Mouse (Mus musculus): ENCODE measurements around the gene Creb3l2.

Gene Creb3l2

DNA sequence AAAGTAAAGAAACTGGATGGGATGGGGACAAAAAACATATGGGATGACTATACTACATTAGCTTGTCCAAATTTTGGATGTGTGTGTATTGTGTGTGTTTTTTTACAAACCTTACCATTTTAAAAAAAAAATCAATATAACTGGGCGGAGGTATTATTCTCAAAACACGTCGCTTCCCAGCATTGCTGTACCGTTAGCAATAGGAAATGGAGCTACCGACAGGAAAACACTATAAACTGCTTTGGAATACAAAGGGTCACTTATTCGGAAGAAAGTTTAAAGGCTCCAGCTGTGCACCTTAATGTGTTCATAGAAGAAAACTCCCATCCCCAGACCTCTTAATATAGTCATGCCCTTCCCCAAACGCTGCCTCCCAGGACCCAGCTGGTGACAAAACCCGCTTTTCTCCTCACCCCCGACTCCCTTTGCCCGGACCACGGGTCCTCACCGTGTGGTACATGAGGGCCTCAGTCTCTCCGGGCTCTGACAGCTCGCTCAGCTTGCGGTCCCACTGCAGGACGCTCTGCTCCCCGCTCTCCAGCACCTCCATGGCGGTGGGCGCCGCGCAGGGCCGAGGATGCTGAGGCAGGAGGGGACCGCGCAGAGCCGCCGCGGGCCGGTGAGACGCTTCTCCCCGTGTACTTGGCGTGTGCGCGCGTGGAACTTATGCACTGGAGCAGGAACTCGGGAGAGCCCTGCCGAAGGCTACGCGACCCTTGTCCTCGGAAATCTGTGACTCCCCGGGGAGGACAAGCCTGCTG, 515 bp downstream of the Creb3l2 start:
- peak; percentile 65 for DNase-seq (ENCODE audit: low read depth, low spot score)

DNA sequence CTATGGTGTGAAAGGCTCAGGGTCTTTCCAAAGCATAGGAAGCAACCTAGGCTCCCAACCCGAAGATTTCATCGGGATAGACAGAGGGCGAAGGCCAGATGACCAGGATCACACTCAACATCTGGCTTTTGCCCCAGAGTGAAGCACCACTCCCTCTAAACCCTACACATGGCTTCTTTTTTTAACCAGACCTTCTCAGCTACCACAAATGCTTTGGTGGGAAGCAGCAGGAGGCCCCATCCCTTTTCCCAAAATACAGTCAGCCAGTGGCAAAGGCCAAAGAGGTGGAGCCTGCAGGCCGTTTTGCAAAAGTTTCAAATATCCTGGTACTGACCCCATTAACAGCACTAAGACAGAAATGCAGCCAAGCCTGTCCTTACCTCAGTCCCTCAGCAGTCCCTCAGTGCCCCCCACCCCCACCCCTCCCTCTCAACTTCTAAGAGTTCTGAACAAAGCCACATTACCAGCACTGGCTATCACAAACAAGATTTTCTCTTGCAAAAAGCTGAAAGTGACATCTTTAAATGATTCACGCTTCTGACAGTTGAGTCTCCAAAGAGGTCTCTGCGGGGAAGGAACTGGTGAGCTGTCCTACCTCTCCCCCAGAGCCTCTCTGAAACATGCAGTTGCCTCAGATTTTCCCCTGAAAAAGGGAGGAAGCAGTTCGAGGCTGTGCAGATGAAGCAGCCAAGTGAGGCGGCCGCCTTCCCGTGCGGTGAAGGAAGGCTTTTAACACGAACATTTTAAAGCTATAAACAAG, 1.3 kb downstream of the Creb3l2 start:
- peak; percentile 43 for DNase-seq (ENCODE audit: low read depth, low spot score)

DNA sequence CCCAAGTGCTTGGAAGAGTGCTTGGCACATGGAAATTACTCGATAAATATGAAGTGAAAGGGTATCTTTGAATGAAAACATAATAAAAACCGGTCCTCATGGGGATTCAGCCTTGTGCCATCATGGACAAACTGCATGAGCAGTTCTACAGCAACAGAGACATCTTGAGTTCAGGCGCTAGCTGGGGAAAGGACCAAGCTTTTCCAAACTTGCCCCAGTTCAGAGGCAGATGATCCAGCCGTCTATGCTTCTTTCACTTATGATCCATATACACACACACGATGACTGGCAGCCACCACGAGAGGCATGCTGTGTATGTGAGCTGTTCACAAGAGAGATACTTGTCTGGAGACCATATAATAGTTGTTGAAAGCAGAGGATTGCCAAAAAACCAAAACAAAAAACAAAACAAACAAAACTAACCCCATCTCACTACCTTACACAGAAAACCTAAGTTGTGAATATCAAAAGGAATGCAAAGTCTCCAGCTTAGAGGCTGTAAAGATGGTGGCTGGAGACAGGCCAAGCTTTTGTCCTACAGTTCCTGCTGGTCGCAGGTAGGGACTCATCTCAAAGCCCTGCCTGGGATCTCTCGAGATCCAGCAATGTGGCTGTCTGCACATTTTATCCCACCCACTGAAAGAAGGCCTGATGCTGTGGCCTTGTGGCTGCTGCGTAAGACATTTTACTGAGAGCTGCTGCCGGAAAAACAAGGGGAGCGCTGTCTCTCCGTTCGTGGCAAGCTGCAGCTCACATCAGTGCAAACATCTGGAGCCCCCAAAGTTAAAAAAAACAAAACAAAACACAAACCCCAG, 2.1 kb downstream of the Creb3l2 start:
- DNase-seq (ENCODE audit: low read depth, low spot score), result no peak

DNA sequence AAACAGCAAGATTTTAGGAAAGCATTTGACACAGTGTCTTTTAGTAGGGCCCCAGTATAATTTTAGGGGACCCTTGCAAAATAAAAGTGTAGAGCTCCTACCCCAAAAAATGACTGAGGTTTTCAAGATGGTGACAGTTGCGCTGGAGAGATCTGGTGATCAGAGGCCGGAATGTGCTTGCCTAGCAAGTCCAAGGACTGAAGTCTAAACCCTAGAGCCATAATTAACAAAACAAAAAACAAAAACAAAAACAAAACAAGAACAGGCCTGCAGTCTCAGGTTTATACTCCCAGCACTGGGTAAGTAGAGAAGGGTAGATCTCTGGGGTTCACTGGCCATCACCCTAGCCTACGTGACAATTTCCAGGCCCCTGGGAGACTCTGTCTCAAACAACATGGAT, 3.4 kb downstream of the Creb3l2 start:
- no peak for DNase-seq (ENCODE audit: low read depth, low spot score)

DNA sequence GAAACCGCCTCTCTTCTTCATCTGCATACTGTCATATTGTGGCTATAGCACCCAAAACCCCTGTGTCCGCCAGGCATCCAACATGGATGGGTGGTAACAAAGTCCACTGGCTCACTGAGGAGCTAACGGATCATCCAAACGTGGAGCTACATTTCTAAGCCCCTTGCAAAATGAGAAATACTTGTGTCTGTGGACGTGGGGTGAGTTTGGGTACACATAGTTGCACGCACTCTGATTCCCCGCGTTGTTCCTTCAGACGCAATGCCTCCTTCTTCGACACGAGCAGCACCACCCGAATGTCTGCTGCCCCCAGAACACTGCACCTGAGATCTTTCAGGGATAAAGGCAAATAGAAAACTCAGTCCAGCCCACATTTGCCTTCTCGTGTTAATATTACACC, 4.9 kb downstream of the Creb3l2 start:
- DNase-seq (ENCODE audit: low read depth, low spot score), result no peak

DNA sequence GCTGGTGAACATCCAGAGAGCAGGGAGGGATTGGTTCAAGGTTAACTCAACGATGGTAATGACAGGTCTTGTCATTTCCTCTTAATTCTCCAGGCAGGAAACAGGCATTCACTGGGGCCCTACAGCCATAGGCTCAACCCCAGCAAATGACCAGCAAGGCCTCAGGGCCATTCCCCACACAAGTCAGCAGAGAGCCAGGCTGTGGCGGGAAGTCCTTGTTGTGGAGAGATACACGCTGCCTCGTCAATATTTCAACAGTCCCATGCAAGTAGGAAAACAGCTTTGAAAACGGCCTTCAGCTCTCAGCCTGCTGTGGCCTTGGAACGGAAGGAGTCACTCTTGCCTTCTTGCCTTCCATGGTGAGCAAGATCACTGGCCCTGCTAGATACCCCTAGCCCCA, 6.6 kb downstream of the Creb3l2 start:
- no peak for DNase-seq (ENCODE audit: low read depth, low spot score)

DNA sequence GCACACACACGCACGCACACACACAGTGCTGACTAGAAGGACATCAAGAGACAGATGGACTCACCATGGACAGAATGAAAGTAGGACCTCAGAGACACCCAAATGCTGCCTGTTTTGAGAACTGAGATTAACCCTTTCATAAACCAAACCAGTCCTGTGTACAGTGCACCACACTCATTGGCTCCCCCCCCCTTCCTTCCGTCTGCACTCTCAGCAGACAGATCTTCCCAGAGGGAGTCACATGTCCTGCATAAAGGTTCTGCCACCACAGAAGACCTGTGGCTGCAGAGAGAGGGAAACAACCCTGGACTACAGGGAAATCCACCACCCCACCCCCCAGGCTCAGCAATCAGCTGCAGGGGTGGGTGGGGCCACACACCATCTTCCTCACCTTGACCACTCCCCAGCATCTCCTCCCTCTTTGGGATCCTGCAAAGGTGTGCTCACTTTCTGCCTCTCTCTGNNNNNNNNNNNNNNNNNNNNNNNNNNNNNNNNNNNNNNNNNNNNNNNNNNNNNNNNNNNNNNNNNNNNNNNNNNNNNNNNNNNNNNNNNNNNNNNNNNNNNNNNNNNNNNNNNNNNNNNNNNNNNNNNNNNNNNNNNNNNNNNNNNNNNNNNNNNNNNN, 12.0 kb downstream of the Creb3l2 start:
- no peak for DNase-seq (ENCODE audit: low read depth, low spot score)

DNA sequence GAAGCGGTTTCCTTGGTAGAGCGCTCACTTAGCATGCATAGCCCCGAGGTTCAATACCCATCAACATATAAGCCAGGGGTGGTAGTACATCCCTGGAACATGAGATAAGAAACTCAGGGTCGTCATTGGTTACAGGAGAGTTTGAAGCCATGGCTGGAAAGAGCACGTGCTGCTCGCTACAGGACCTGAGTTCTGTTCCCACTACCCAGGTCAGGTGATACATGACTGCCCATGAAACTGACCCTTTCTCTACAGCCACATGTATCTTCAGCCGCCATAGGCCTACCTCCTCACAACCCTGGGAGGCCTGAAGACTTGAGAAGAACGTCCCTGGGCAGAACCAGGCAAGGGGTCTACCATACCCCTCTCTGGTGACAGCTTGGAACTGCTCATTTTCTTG, 13.0 kb downstream of the Creb3l2 start:
- no peak for DNase-seq (ENCODE audit: low read depth, low spot score)

DNA sequence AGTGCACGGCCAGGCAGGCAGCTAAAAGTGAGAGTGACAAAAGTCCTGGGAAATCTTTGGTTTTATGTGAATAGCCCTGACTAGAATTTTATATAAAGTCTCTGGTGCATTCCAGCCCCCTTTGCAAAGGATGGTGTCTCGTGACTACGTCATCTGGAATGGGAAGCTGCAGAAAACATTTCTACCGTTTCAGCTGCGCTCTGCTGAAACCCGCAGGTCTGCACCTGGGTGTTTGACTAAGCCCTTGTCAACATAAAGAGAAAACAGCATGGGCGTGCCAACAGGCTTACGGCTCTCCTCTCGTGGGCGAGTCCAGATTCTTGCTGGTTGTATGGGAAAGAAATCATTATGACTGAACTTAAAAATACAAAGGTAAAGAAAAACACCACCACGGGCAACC, 13.9 kb downstream of the Creb3l2 start:
- no peak for DNase-seq (ENCODE audit: low read depth, low spot score)

DNA sequence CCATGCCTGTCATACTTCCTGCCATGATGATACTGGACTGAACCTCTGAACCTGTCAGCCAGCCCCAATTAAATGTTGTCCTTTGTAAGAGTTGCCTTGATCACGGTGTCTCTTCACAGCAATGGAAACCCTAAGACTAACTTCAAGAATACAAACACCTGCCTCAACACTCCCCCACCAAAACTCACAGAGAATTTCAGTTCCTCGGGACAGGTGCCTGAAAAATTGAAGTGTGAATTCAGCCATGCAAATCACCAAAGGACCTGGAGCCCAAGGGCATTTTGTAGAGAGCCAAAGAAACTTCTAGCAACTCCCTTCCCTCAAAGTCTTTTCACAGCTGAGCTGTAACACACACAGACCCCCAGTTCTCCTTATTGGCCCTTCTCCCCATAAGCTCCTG, 15.3 kb downstream of the Creb3l2 start:
- DNase-seq (ENCODE audit: low read depth, low spot score), result no peak

DNA sequence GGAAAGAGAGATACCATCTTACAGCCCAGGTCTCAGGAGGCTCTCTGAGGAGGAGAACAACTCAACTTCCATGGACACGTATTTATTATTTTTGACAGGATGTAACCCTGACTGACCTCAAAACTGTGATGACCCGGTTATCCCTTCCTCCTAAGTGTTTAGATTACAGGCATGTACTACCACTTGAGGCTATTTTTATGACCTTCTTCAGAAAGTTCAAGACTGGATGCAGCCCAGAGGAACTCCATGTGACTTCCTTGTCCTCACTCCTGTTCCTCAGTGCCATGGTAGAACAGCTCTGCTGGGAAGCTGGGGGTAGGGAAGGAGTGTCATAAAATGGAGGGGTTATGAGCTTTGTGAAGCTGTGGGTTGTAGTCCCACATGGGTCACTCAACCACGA, 16.1 kb downstream of the Creb3l2 start:
- no peak for DNase-seq (ENCODE audit: low read depth, low spot score)

DNA sequence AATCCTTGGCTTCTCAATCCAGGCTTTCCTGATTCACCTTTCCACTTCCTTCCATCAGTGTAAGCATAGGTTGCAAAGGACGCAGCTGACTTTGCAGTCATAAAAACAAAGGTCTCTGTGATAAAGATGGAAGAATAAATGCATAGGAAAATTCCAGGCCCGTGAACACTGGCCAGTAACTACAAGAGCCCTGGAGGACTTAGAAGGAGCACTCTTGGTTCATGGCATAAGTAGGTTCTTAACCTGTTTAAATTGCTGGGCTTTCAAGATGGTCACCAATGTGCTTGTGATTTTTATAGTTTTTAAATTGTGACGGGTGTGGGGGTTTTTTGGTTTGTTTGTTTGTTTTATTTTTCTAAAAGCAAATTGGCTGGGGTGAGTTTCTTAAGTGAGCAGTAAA, 16.9 kb downstream of the Creb3l2 start:
- DNase-seq (ENCODE audit: low read depth, low spot score), result no peak

DNA sequence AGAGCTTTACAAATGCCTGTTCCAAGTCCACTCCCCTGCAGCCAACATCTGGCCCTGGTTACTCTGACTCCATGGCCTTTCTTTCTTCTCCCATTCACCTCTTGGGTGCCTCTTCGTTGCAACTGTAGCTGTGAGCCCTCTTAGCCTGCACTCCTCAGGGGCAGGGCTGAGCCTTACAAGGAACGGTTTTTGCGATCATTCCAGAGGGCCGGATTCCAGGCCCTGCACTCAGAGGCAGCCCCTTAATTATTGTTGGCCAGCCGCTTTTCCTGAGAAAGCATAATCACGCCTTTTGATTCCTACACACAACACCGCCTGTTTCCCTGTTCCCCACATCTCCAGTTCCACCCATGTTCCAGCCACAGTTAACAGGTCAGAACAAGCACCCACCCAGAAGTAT, 17.6 kb downstream of the Creb3l2 start:
- DNase-seq (ENCODE audit: low read depth, low spot score), result no peak

DNA sequence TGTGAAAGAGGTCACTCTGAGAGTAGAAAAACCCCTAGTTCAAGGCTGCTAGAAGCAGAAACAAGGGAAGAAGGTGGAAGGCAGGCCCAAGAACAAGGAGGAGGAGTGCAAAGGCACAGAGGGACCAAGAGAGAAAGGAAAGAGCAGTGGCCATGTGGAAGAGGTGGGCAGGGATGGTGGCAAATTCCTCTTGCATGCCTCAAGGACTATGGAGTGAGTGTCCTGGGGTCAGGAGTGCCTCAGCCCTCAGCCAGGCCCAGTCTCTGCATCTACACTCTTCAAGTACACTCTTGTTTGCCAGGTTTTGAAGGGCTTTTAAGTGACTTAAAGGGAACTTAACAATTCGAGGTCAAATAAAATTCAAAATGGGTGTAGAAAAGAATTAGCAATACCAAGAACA, 18.6 kb downstream of the Creb3l2 start:
- no peak for DNase-seq (ENCODE audit: low read depth, low spot score)

DNA sequence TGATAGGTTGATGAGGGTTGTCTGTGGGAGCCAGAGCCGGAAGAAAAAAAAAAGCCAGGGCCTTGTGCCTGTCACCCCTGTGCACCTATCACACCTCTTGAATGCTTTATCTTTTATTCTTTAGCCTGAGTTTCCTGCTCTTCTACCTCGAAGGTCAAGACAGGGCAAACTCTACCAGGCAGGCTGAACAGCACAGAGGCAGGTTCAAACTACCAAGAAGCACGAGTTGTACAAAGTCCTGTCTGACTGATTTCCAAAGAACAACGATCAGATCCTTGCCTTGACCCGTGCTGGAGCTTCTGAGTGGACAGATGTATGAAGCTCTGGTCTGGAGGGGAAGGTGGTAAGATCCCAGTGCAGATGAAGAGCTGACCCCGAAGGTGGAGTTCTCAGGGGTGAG, 20.8 kb downstream of the Creb3l2 start:
- no peak for DNase-seq (ENCODE audit: low read depth, low spot score)

DNA sequence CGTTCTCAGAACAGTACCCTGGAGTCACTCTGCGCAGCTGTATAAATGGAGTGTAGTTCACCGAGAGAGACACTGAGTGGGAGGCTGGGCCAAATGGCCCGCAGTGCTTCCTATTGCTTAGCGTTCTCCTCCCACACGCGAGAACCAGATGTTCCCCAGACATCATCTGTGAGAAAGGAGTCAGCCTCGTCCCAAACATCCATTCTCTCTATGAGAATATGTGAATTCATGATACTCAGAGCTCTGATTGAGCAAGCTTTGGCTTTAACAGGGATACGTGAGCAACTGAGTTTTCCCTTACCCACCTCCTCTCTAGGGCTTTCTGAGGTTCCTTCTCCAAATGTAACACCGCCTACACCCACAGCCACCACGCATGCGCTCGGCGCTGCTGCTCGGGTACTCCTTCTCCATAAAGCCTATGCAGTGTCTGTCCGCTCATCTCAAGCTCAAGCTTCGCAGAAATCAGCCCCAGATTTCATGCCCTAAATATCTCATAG, 22.5 kb downstream of the Creb3l2 start:
- DNase-seq (ENCODE audit: low read depth, low spot score), result peak; percentile 57

DNA sequence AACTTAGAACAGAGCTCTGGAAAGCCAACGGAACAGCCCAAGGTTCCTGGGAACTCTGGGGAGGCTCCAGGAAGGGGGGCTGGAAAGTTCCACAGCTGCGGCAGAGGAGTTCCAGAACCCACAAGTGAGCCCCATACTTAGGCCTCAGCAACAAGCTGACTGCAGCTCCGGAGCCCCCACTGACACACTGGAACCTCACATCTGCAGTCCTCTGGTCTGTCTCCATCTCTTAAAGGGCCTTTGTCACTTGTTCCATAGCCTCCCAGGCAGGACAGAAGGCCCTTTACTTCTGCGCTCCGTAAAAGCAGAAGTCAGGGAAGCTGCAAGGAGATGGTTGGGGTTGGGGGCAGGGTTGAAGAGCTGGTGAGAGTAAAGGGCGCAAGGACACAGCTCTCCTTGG, 23.0 kb downstream of the Creb3l2 start:
- DNase-seq (ENCODE audit: low read depth, low spot score), result no peak

DNA sequence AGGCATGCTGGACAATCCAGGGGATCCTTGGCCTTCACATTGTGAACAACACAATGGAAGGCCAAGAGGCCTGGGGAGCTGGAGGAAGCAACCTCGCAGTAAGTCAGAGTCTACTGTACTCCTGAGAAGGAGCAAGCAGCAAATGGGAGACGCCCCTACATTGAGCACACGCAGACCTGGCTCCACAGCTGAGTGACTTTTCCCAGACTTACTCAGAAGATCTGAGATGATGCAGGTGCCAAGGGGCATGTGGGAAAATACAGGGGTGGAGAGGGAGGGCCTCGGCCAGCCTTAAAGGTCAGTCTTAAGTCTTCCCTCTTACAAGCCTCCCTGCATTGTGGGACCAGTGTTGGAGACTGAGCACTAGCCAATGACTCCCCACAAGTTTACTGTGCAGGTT, 25.2 kb downstream of the Creb3l2 start:
- DNase-seq (ENCODE audit: low read depth, low spot score), result no peak

DNA sequence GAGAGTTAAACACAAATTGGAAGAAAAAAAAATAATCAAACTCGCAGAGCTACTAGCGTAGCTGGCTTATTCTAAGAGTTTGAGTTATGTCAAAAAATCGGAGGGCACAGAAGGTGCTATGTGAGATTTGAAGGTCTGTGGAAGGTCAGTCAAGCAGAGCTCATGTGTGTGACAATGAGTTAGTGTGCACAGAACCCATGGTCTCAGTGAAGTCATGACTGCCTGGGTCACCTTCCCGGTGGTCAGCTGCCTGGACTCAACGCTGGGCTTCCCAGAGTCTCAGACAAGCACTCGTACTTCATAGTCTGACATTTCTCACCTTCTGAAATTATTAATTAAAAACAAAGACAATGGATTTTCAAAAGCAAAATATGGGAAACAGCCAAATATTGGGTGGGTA, 26.4 kb downstream of the Creb3l2 start:
- no peak for DNase-seq (ENCODE audit: low read depth, low spot score)

DNA sequence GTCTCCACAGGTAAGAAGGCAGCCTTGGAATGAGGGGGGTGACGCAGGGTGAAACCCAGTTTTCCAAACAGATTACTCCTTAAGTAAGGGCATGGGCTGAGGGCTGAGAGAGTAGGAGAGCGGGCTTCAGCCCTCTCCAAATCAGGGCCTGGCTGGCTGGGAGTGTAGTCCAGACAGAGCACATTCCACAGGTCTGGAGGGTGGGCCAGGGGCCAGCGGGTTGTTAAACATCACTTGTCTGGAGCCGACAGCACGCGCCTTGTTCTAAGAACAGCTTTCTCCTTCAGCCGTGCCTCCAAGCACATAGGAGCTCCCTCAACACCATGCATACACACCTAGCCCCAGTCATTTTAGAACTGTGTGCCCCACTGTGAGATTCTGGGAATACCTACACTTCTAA, 26.9 kb downstream of the Creb3l2 start:
- DNase-seq (ENCODE audit: low read depth, low spot score), result no peak

DNA sequence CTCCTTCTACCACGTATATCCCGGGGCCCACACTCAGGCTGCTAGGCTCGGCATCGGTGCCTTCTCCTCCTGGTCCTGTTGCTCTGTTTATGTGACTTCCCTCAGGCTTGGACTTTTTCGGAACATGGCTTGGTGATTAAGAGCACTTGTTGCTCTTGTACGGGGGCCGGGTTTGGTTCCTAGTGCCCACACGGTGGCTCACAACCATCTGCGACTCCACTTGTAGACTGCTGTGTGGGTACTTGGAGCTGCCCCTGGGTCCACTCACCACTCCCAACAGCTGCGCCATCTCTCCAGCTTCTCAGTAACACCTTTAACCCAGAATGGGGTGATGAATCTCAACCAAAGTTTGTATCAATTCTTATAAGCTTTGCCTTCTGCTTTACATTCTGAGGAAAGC, 27.4 kb downstream of the Creb3l2 start:
- no peak for DNase-seq (ENCODE audit: low read depth, low spot score)

DNA sequence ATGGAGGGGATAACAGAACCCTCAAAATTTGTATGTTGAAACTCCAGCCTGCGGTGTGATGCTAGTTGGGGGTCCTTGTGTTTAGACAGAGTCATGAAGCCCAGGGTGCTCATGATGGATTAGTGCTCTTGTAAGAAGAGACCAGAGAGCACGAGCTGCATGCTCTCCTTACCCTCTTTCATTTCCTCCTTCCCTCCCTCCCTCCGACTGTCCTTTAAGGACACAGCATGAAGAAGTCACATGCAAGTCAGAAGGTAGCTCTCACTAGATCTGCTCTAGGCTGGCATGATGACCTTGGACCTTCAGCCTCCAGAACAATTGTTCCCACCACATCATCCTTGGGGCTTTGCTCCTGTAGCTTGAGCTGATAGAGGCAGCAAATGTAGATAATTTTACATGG, 30.2 kb downstream of the Creb3l2 start:
- DNase-seq (ENCODE audit: low read depth, low spot score), result no peak

All from CD4-positive, CD25-positive, alpha-beta regulatory T cell, adult 2 months (primary cell).